Mouse (Mus musculus) gastrocnemius, postnatal 36 days (tissue): ENCODE measurements around the gene Gm17332. TPM values are rescaled to one million over a fixed set of nuclear protein-coding genes. Genes with fewer than 3 reads are reported as not detected.
"Not testable (repeated sequence)": the region's sequence is repeated elsewhere in the genome, so short reads cannot be mapped to it uniquely, and the experiment has no call there.

ENCODE experiments used
- DNase-seq, 2 experiments: peaks; one replicate each; pipeline ENCODE4 v3.0.0; 2022
- intact Hi-C: fragments of 180-260 bp; cut with DNase I; formaldehyde crosslinking; loops from one replicate; pipeline ENCODE4 v1.15.1; 2025
- long read RNA-seq, 2 experiments: library from polyadenylated mRNA; stranded (forward); transcript quantifications; one replicate each; pipeline ENCODE4 v2.0.0; 2021
- total RNA-seq, 2 experiments: library from RNA; stranded (reverse); gene quantifications; 2 replicates each; pipeline ENCODE4 v1.2.3; 2021

Gm17332 gene
- total RNA-seq: not detected
- long read RNA-seq, experiment 1: 0 reads
- long read RNA-seq, experiment 2: 0 reads

GRCm38 (mm10) chr11:31182362-31182761, at the start of gene Gm17332:
TSS of gene Gm17332 (minus strand) at chr11:31182462.
- DNase-seq: no peak
- intact Hi-C loops: no loop called here

GRCm38 (mm10) chr11:31229966-31230365, 47.7 kb upstream of the Gm17332 start:
- DNase-seq: no peak
- intact Hi-C loops: no loop called here

GRCm38 (mm10) chr11:31225359-31225758, 43.1 kb upstream of the Gm17332 start:
- intact Hi-C loops: no loop called here
- no peak for DNase-seq

- intact Hi-C loops: loop anchor here (5.0 kb wide), 1 partner anchor 1999 kb away; no protein-coding TSS in a partner anchor
- no peak for DNase-seq
Observed at GRCm38 (mm10) chr11:31218009-31218408, 35.7 kb upstream of the Gm17332 start.

- no peak for DNase-seq
- intact Hi-C loops: no loop called here
Observed at GRCm38 (mm10) chr11:31195621-31196363, 13.5 kb upstream of the Gm17332 start.

GRCm38 (mm10) chr11:31194761-31195160, 12.5 kb upstream of the Gm17332 start:
- DNase-seq: no peak
- intact Hi-C loops: no loop called here

- intact Hi-C loops: no loop called here
- DNase-seq: no peak
Observed at GRCm38 (mm10) chr11:31170052-31170646, 12.1 kb downstream of the Gm17332 start.

GRCm38 (mm10) chr11:31169161-31170051, 12.9 kb downstream of the Gm17332 start:
- intact Hi-C loops: no loop called here
- DNase-seq: no peak

- intact Hi-C loops: no loop called here
- no peak for DNase-seq
Observed at GRCm38 (mm10) chr11:31168831-31169160, 13.5 kb downstream of the Gm17332 start.

GRCm38 (mm10) chr11:31157021-31157420, 25.2 kb downstream of the Gm17332 start:
- no peak for DNase-seq
- intact Hi-C loops: no loop called here

- DNase-seq, intact Hi-C loops: not testable (repeated sequence)
Observed at GRCm38 (mm10) chr11:31138394-31138793, 43.9 kb downstream of the Gm17332 start.

- intact Hi-C loops, DNase-seq: not testable (repeated sequence)
Observed at GRCm38 (mm10) chr11:31134824-31135223, 47.4 kb downstream of the Gm17332 start.

GRCm38 (mm10) chr11:31133726-31134125, 48.5 kb downstream of the Gm17332 start:
- DNase-seq, intact Hi-C loops: not testable (repeated sequence)

Other genes starting within 250 kb of the Gm17332 start
- 10 to 100 TPM; 26.9 to 28.5 TPM for gene Erlec1, start 228.1 kb downstream of the Gm17332 start, total RNA-seq
- 10 to 100 TPM; 14.4 to 16.1 TPM for gene Chac2, start 196.1 kb downstream of the Gm17332 start, total RNA-seq
- 10 to 100 TPM in 1 of 2 experiments, 1 to 10 TPM in 1; 2.0 to 11.4 TPM for gene Stc2, start 187.6 kb upstream of the Gm17332 start, total RNA-seq